ENCODE assay signal across 1 mouse cellular context in genomic region chr3:96680269-96680956, GRCm38 (mm10).
A peak's percentile ranks its signal among the peaks of the same experiment; 100 is the strongest.
TF ChIP-seq lines count a peak whose summit lies in the region.

No protein-coding gene starts in this region.

TF ChIP-seq in MEL, 35 proteins besides CTCF, POLR2A, EP300 and RAD21:
- no peak for TF ChIP-seq HCFC1 (IDR thresholded peaks at IDR 0.05; ENCODE audit: low read depth, low read length)
- TF ChIP-seq MAX (IDR thresholded peaks at IDR 0.05; ENCODE audit: low read length): no peak; the same call in 1 of the 2 replicates
- no peak for TF ChIP-seq CHD2 (IDR thresholded peaks at IDR 0.05; ENCODE audit: low read length)
- TF ChIP-seq ZC3H11A (IDR thresholded peaks at IDR 0.05; ENCODE audit: low read depth, low read length): no peak
- TF ChIP-seq MAZ (IDR thresholded peaks at IDR 0.05; ENCODE audit: low read depth, low read length): no peak
- 0 out of 2 replicates have a peak, but pooled peaks have one; percentile 56 for TF ChIP-seq GATA1 (IDR thresholded peaks at IDR 0.05; ENCODE audit: low read depth, low read length)
- peak; percentile 12; the same call in 1 of the 2 replicates for TF ChIP-seq TAL1 (IDR thresholded peaks at IDR 0.05; ENCODE audit: low read length)
